Mouse (Mus musculus) liver, embryonic 15.5 days (tissue): ENCODE measurements around the gene Sipa1l3. TPM values are rescaled to one million over a fixed set of nuclear protein-coding genes. Genes with fewer than 3 reads are reported as not detected.

Source experiments
- ATAC-seq: fragments of 200-750 bp; cut with Nextera tagmentation; 2 replicates; pipeline ENCODE4 v1.8.0; 2017; ENCODE audit warnings: moderate number of reproducible peaks, mild to moderate bottlenecking, moderate library complexity; ENCODE audit not compliant: insufficient read depth
- H3K27ac ChIP-seq: fragments of 300-500 bp; sonication (generic); replicated peaks from 2 replicates; pipeline ENCODE4 v1.5.1; 2015; ENCODE audit warnings: mild to moderate bottlenecking, inconsistent platforms
- H3K27me3 ChIP-seq: fragments of 300-500 bp; sonication (generic); 2 replicates; pipeline ENCODE4 v1.6.1; 2015; ENCODE audit warnings: mild to moderate bottlenecking, inconsistent platforms
- H3K36me3 ChIP-seq: fragments of 300-500 bp; sonication (generic); replicated peaks from 2 replicates; pipeline ENCODE4 v1.6.1; 2015; ENCODE audit warnings: moderate library complexity, mild to moderate bottlenecking, inconsistent platforms
- H3K4me1 ChIP-seq: fragments of 300-500 bp; sonication (generic); replicated peaks from 2 replicates; pipeline ENCODE4 v1.6.1; 2015; ENCODE audit warnings: inconsistent platforms
- H3K4me2 ChIP-seq: fragments of 300-500 bp; sonication (generic); 2 replicates; pipeline ENCODE4 v1.6.1; 2015; ENCODE audit warnings: moderate library complexity, mild to moderate bottlenecking, inconsistent platforms
- H3K4me3 ChIP-seq: fragments of 300-500 bp; sonication (generic); replicated peaks from 2 replicates; pipeline ENCODE4 v1.5.1; 2015; ENCODE audit warnings: mild to moderate bottlenecking, inconsistent platforms
- H3K9ac ChIP-seq: fragments of 300-500 bp; sonication (generic); 2 replicates; pipeline ENCODE4 v1.6.1; 2015; ENCODE audit warnings: moderate library complexity, mild to moderate bottlenecking, inconsistent platforms
- H3K9me3 ChIP-seq: fragments of 300-500 bp; sonication (generic); replicated peaks from 2 replicates; pipeline ENCODE4 v1.6.1; 2016; ENCODE audit warnings: inconsistent platforms
- WGBS: fragments of 180-500 bp; shearing (Covaris S2); methylation state at CpG from one replicate; pipeline ENCODE4 v1.1.7; 2015; ENCODE audit warnings: mixed read lengths; ENCODE audit not compliant: insufficient replicate concordance; 5-methylcytosine and 5-hydroxymethylcytosine counted together
- polyA plus RNA-seq: library from polyadenylated mRNA; unstranded; fragments of >200 nt; fragmentation: Nextera tagmentation; extraction: Ambion mirVana; gene quantifications from 2 replicates; pipeline ENCODE4 v1.2.1, GENCODE M21; 2015

Gene Sipa1l3
- polyA plus RNA-seq, 1 experiment from 2014 or later = 2.6 TPM

- peaks cover 27% of the 10 kb centered on the region for H3K4me1 ChIP-seq
- ATAC-seq = no peak
- H3K9ac ChIP-seq = no peak overlapping the region
- H3K9me3 ChIP-seq = no peaks in the 10 kb centered on the region
- H3K27me3 ChIP-seq = peaks cover 20% of the 10 kb centered on the region
- no peaks in the 10 kb centered on the region for H3K36me3 ChIP-seq
- 68% methylated on average over 4 of the region's 4 CpGs for WGBS
- no peak overlapping the region for H3K4me2 ChIP-seq
- no peak overlapping the region for H3K27ac ChIP-seq
- no peak overlapping the region for H3K4me3 ChIP-seq
Measured at GRCm38 (mm10) chr7:29277510-29277909, 240.9 kb downstream of the Sipa1l3 start.

DNA sequence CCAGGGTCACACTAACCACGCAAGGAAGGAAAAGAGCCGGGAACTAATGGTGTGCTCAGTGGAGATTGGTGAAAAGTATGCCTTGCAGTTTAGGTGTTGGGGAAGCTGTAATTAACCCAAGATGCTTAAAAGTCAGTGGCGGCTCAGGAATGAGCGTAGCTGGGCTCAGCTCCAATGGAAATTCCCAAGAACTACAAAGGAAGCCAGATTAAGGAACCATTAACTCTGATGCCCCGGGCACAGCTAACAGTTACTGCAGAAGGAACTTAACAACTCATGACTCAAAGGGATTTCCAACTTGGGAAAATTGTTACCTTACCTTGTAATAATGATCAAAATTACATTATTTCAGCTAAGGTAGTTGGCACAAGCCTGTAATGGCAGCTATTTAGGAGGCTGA is 241.7 kb downstream of the Sipa1l3 start:
- no peaks in the 10 kb centered on the region for H3K36me3 ChIP-seq
- 65% methylated on average over 5 of the region's 5 CpGs for WGBS
- peaks cover 12% of the 10 kb centered on the region for H3K27me3 ChIP-seq
- H3K9ac ChIP-seq = no peak overlapping the region
- peaks cover 20% of the 10 kb centered on the region for H3K4me1 ChIP-seq
- no peak overlapping the region for H3K4me3 ChIP-seq
- no peak for ATAC-seq
- H3K4me2 ChIP-seq = no peak overlapping the region
- no peak overlapping the region for H3K27ac ChIP-seq
- no peaks in the 10 kb centered on the region for H3K9me3 ChIP-seq

- Histone ChIP-seq H3K9ac (no peak overlapping the region), H3K27ac (no peak overlapping the region), H3K4me1 (no peaks in the 10 kb centered on the region), H3K36me3 (no peaks in the 10 kb centered on the region), H3K27me3 (no peaks in the 10 kb centered on the region), H3K4me3 (no peak overlapping the region), H3K9me3 (no peaks in the 10 kb centered on the region), H3K4me2 (no peak overlapping the region)
- 64% methylated on average over 8 of the region's 8 CpGs for whole genome bisulfite sequencing
- ATAC-seq = no peak
Measured at GRCm38 (mm10) chr7:29271687-29272465, 246.6 kb downstream of the Sipa1l3 start.

- no peaks in the 10 kb centered on the region for H3K36me3 ChIP-seq
- H3K4me2 ChIP-seq = no peak overlapping the region
- H3K9ac ChIP-seq = no peak overlapping the region
- no peaks in the 10 kb centered on the region for H3K9me3 ChIP-seq
- 53% methylated on average over 4 of the region's 4 CpGs for WGBS
- ATAC-seq = no peak
- H3K27ac ChIP-seq = no peak overlapping the region
- H3K27me3 ChIP-seq = no peaks in the 10 kb centered on the region
- no peaks in the 10 kb centered on the region for H3K4me1 ChIP-seq
- no peak overlapping the region for H3K4me3 ChIP-seq
Measured at GRCm38 (mm10) chr7:29270445-29270844, 248.0 kb downstream of the Sipa1l3 start.

Other genes with a start within 250 kb of the Sipa1l3 start
- gene Spint2, start 236.7 kb downstream of the Sipa1l3 start, polyA plus RNA-seq = 34.0 and 41.2 TPM in 2 replicates
- gene Ppp1r14a, start 229.3 kb downstream of the Sipa1l3 start, polyA plus RNA-seq = 2.2 and 2.7 TPM in 2 replicates
- gene Dpf1, start 214.7 kb downstream of the Sipa1l3 start, polyA plus RNA-seq = 1.7 and 2.3 TPM in 2 replicates
- gene Catsperg2, start 208.4 kb upstream of the Sipa1l3 start, polyA plus RNA-seq = not detected in 2 replicates
- 3.2 TPM in 2 replicates for gene Zfp84, start 249.9 kb upstream of the Sipa1l3 start, polyA plus RNA-seq